11 mouse cellular contexts compared by ENCODE assay signal in genomic region chr5:136540055-136540838, GRCm38 (mm10). TPM values are rescaled to one million over a fixed set of nuclear protein-coding genes. Genes with fewer than 3 reads are reported as not detected.
DNase-seq lines count a peak whose midpoint lies in the region; ATAC-seq and TF ChIP-seq lines count a peak whose summit lies in the region.
"Had no signal": no experiment of that assay in that cellular context is flagged by ENCODE, and none has a peak within 500 bp of the region (broad histone marks: within the 10 kb centered on the region; RNA-seq: fewer than 3 reads in every experiment).

No protein-coding gene starts in this region.

- H3K27me3 ChIP-seq in heart, embryonic 12.5 days (replicated peaks): no peaks in the 10 kb centered on the region
- no peaks in the 10 kb centered on the region for H3K27me3 ChIP-seq in lung, embryonic 16.5 days (ENCODE audit: control insufficient read depth, insufficient read depth, low read depth, low read length)
- H3K27me3 ChIP-seq in heart, embryonic 15.5 days: no peaks in the 10 kb centered on the region
- H3K27me3 ChIP-seq in liver, embryonic 16.5 days (ENCODE audit: control insufficient read depth, insufficient read depth, low read depth, low read length): no peaks in the 10 kb centered on the region
- H3K27me3 ChIP-seq: embryonic facial prominence, embryonic 13.5 days; hindbrain, embryonic 15.5 days had no signal

- no peaks in the 10 kb centered on the region for H3K36me3 ChIP-seq in heart, embryonic 12.5 days
- H3K36me3 ChIP-seq in lung, embryonic 16.5 days (ENCODE audit: control insufficient read depth, insufficient read depth, low read length): no peaks in the 10 kb centered on the region
- H3K36me3 ChIP-seq in heart, embryonic 15.5 days: no peaks in the 10 kb centered on the region
- H3K36me3 ChIP-seq in liver, embryonic 16.5 days (ENCODE audit: control insufficient read depth, insufficient read depth): no peaks in the 10 kb centered on the region
- H3K36me3 ChIP-seq: embryonic facial prominence, embryonic 13.5 days; forebrain, embryonic 10.5 days; hindbrain, embryonic 15.5 days had no signal

- no peak for TF ChIP-seq POLR2A in lung, adult 2 months (IDR thresholded peaks at IDR 0.05; ENCODE audit: borderline replicate concordance, extremely low read depth, low read depth, low read length)

- no peak overlapping the region for H3K4me3 ChIP-seq in heart, embryonic 12.5 days
- no peak overlapping the region for H3K4me3 ChIP-seq in lung, embryonic 16.5 days (ENCODE audit: low read length)
- no peak overlapping the region for H3K4me3 ChIP-seq in lung, adult 2 months (replicated peaks; ENCODE audit: extremely low read depth, low read depth, low read length)
- H3K4me3 ChIP-seq in heart, embryonic 15.5 days: no peak overlapping the region
- H3K4me3 ChIP-seq in liver, embryonic 16.5 days (ENCODE audit: low read depth, low read length): no peak overlapping the region
- H3K4me3 ChIP-seq: embryonic facial prominence, embryonic 13.5 days; forebrain, embryonic 10.5 days; hindbrain, embryonic 15.5 days had no signal

- 0 out of 2 replicates have a peak overlapping the region, but pooled peaks have one; percentile 35 for H3K9ac ChIP-seq in heart, embryonic 12.5 days
- H3K9ac ChIP-seq in lung, embryonic 16.5 days (ENCODE audit: low read length): no peak overlapping the region
- no peak overlapping the region for H3K9ac ChIP-seq in heart, embryonic 15.5 days
- no peak overlapping the region for H3K9ac ChIP-seq in liver, embryonic 16.5 days (ENCODE audit: low read depth, low read length)
- H3K9ac ChIP-seq: embryonic facial prominence, embryonic 13.5 days; hindbrain, embryonic 15.5 days had no signal

- intact Hi-C loops in heart, postnatal 14 days (cut with DNase I): no loop called here

- 0 out of 2 replicates have a peak overlapping the region, but pooled peaks have one; percentile 0 for H3K4me2 ChIP-seq in heart, embryonic 12.5 days
- H3K4me2 ChIP-seq in lung, embryonic 16.5 days (ENCODE audit: low read depth, low read length): no peak overlapping the region
- H3K4me2 ChIP-seq in heart, embryonic 15.5 days: no peak overlapping the region
- no peak overlapping the region for H3K4me2 ChIP-seq in liver, embryonic 16.5 days (ENCODE audit: low read depth, low read length)
- H3K4me2 ChIP-seq: embryonic facial prominence, embryonic 13.5 days; hindbrain, embryonic 15.5 days had no signal

- TF ChIP-seq CTCF in lung, adult 2 months (IDR thresholded peaks at IDR 0.05; ENCODE audit: insufficient read depth, low read length): no peak

- H3K4me1 ChIP-seq in heart, embryonic 12.5 days (replicated peaks): peaks cover 54% of the 10 kb centered on the region
- H3K4me1 ChIP-seq in lung, embryonic 16.5 days (replicated peaks; ENCODE audit: control insufficient read depth, insufficient read depth, low read length): peaks cover 32% of the 10 kb centered on the region
- peaks cover 8% of the 10 kb centered on the region; the same call in 1 of the 2 replicates for H3K4me1 ChIP-seq in lung, adult 2 months (ENCODE audit: control insufficient read depth, insufficient read depth, low read length)
- H3K4me1 ChIP-seq in heart, embryonic 15.5 days (replicated peaks): peaks cover 56% of the 10 kb centered on the region
- peaks cover 13% of the 10 kb centered on the region for H3K4me1 ChIP-seq in liver, embryonic 16.5 days (ENCODE audit: control insufficient read depth, low read depth, low read length)
- H3K4me1 ChIP-seq: embryonic facial prominence, embryonic 13.5 days had no signal

- no peak for ATAC-seq in heart, embryonic 12.5 days (ENCODE audit: insufficient number of reproducible peaks, low FRiP score)
- no peak for ATAC-seq in lung, embryonic 16.5 days (ENCODE audit: low read depth)
- ATAC-seq in heart, embryonic 15.5 days (replicated peaks; ENCODE audit: insufficient number of reproducible peaks, insufficient read depth, low FRiP score, low read depth): no peak
- ATAC-seq in liver, embryonic 16.5 days (ENCODE audit: low read depth): peak; percentile 41

- H3K27ac ChIP-seq in heart, embryonic 12.5 days (ENCODE audit: poor library complexity, severe bottlenecking): peak overlapping the region; percentile 46
- peak overlapping the region; percentile 31 for H3K27ac ChIP-seq in lung, embryonic 16.5 days (ENCODE audit: low read length)
- peak overlapping the region; percentile 72 for H3K27ac ChIP-seq in heart, embryonic 15.5 days
- H3K27ac ChIP-seq in liver, embryonic 16.5 days (ENCODE audit: low read length): no peak overlapping the region
- H3K27ac ChIP-seq: embryonic facial prominence, embryonic 13.5 days; forebrain, embryonic 10.5 days; hindbrain, embryonic 15.5 days had no signal

- no peaks in the 10 kb centered on the region for H3K9me3 ChIP-seq in heart, embryonic 12.5 days (replicated peaks)
- no peaks in the 10 kb centered on the region for H3K9me3 ChIP-seq in lung, embryonic 16.5 days (ENCODE audit: control insufficient read depth, low read length)
- no peaks in the 10 kb centered on the region for H3K9me3 ChIP-seq in heart, embryonic 15.5 days (replicated peaks)
- no peaks in the 10 kb centered on the region for H3K9me3 ChIP-seq in liver, embryonic 16.5 days (replicated peaks; ENCODE audit: control insufficient read depth, low read length)
- H3K9me3 ChIP-seq: embryonic facial prominence, embryonic 13.5 days; forebrain, embryonic 10.5 days; hindbrain, embryonic 15.5 days had no signal

- DNase-seq in heart, postnatal 14 days: no peak
- no peak for DNase-seq in lung, adult 2 months
- DNase-seq in adrenal gland, adult 2 months: no peak
- no peak for DNase-seq in layer of hippocampus, adult 9-10 months (ENCODE audit: low spot score)

- 41% methylated on average over 5 of the region's 5 CpGs for WGBS in heart, embryonic 12.5 days
- WGBS in lung, embryonic 16.5 days: 62% methylated on average over 5 of the region's 5 CpGs
- 67% methylated on average over 5 of the region's 5 CpGs for WGBS in lung, adult 2 months
- 46% methylated on average over 5 of the region's 5 CpGs for WGBS in heart, embryonic 15.5 days
- WGBS in liver, embryonic 16.5 days (ENCODE audit: insufficient replicate concordance): 24% methylated on average over 5 of the region's 5 CpGs

RNA-seq across cellular contexts. Expression of gene Cux1, which starts 27.0 kb away (rescaled TPM):
- polyA plus RNA-seq in heart, embryonic 12.5 days (2016; fragmentation: Nextera tagmentation; extraction: Ambion mirVana): 81.0 and 85.4 TPM in 2 replicates
- 100 to 1,000 TPM; 106 to 108 TPM for total RNA-seq in heart, postnatal 14 days (2021)
- 113 and 117 TPM in 2 replicates for polyA plus RNA-seq in lung, embryonic 16.5 days (2015; fragmentation: Nextera tagmentation; extraction: Ambion mirVana)
- polyA plus RNA-seq in lung, adult 2 months (2012; rRNA removed): 45.9 and 46.6 TPM in 2 replicates
- polyA plus RNA-seq in heart, embryonic 15.5 days (2015; fragmentation: Nextera tagmentation; extraction: Ambion mirVana): 71.2 and 82.1 TPM in 2 replicates
- 15.8 and 17.1 TPM in 2 replicates for polyA plus RNA-seq in liver, embryonic 16.5 days (2015; fragmentation: Nextera tagmentation; extraction: Ambion mirVana)
- total RNA-seq in adrenal gland, adult 2 months (2021): 100 to 1,000 TPM; 101 to 105 TPM
- 46.2 and 52.3 TPM in 2 replicates for polyA plus RNA-seq in adrenal gland, adult 2 months (2012; rRNA removed)
